Mouse (Mus musculus) heart, adult 8-10 months (tissue): ENCODE measurements around the gene Adamts18. TPM values are rescaled to one million over a fixed set of nuclear protein-coding genes. Genes with fewer than 3 reads are reported as not detected.

Experiments used
- DNase-seq: peaks from one replicate; pipeline ENCODE4 v3.0.0; 2022; ENCODE audit warnings: low spot score
- total RNA-seq, 4 experiments: library from RNA; stranded (reverse); gene quantifications; 2 replicates each; pipeline ENCODE4 v1.2.4; 2022

The Adamts18 gene
- total RNA-seq, 4 experiments from 2014 or later: not detected

DNA sequence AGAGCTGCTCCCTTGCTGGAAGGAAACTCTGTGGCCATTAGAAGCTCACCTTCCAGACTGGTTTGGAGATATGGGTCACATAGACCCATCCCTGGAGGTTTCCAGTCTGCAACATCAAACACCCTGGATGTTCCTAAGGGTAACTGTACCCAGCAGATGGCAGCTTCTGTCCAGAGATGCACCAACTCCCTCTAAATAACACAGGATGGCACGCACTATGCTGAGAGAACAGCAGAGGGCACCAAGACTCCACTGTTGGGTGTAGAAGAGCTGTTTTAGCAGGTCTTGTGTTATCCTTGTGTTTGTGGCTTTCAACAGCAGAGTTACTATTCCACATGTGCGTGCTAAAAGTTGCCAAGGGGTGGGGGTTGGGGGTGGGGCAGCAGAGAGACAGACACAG lies 184.0 kb downstream of the Adamts18 start:
- peak; percentile 74 for DNase-seq

- DNase-seq: no peak
These were observed 188.4 kb downstream of the Adamts18 start for GRCm38 (mm10) chr8:113660128-113660527.

GRCm38 (mm10) chr8:113656681-113657298 lies 191.7 kb downstream of the Adamts18 start:
- no peak for DNase-seq

DNA sequence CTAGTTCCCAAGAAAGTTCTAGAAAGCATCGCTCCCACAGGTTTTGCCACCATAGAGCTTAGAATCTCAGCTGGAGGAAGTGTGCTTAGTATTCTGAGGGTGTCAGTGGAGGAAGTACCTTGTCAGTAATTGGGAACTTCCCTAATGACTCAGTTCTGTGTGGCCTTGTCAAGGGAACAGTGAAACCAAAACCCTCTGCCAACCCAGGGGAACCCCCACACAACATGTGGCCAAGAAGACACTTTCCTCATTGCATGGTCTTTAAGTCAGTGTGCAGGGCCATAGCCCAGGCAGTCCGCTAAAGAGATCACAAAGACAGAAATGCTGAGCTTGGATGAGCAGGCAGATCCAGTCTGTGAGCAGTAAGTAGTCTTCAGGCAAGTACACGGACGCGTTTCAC lies 192.4 kb downstream of the Adamts18 start:
- DNase-seq: peak; percentile 13

DNA sequence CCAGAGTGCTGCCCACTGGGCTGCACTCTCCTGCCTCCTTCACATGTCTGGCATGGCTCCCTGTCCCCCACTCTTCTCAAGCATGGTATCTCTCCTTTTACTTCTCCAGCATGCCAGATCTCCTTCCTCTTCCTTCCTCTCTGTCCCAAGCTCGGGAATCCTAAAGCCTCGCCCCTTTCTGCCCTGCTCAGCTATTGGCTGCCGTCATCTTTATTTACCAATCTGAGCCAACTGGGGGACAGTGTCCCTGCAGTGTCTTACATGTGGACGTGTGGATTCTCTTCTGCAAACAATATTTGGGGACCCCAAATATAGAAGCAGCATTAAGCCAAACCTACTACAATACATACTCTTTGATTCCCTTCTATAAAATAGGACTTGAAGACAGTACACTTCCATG lies 195.4 kb downstream of the Adamts18 start:
- DNase-seq: no peak

DNA sequence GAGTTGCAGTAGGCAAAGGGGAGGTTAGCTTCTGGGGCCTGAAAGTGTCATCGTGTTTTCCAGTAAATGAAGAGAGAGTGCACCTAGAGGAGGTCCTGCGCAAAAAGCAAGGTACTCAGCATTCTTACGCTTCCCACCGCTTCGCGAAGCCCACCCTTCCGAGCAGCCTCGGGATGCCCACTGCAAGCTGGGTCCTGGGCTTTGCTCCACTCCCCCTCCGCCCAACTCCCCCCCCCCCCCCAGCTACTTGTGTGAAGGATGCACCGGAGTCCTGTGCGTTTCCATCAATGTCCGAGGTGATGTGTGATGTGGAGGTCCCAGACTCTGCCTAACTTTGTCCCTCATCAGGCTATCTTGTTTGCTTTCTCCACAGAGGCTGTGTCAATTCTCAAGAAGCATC lies 196.1 kb downstream of the Adamts18 start:
- DNase-seq: no peak

Other genes starting within 250 kb of the Adamts18 start
- gene Mon1b, start 213.2 kb downstream of the Adamts18 start, total RNA-seq: 1 to 10 TPM; 5.8 to 6.7 (median 6.5) TPM
- gene Syce1l, start 205.5 kb downstream of the Adamts18 start, total RNA-seq: not detected